Mouse (Mus musculus) erythroblast, embryonic 14.5 days (primary cell): ENCODE data around the gene Fdx1.

Experiments used
- GATA1 ChIP-seq: IDR thresholded peaks from 2 replicates; pipeline ENCODE4 v1.6.1; 2012; ENCODE audit warnings: low read length, inconsistent platforms, mixed read lengths
- TAL1 ChIP-seq: IDR thresholded peaks from 3 replicates; pipeline ENCODE4 v1.6.1; 2012; ENCODE audit warnings: low read length, inconsistent platforms, mixed read lengths

GRCm38 (mm10) chr9:51966373-51966772 is 3.0 kb upstream of the Fdx1 start:
- no peak for TF ChIP-seq TAL1
- no peak for TF ChIP-seq GATA1
